Mouse (Mus musculus) effector memory CD4-positive, alpha-beta T cell, adult 7 months (primary cell): ENCODE data around the gene Olfr685. TPM values are rescaled to one million over a fixed set of nuclear protein-coding genes. Genes with fewer than 3 reads are reported as not detected.

Source experiments
- polyA plus RNA-seq: library from polyadenylated mRNA; unstranded; fragments of 100-300 nt; shearing (Covaris generic); gene quantifications from one replicate; pipeline ENCODE4 v1.2.1, GENCODE M21; 2017

Olfr685 gene
- not detected for polyA plus RNA-seq

DNA sequence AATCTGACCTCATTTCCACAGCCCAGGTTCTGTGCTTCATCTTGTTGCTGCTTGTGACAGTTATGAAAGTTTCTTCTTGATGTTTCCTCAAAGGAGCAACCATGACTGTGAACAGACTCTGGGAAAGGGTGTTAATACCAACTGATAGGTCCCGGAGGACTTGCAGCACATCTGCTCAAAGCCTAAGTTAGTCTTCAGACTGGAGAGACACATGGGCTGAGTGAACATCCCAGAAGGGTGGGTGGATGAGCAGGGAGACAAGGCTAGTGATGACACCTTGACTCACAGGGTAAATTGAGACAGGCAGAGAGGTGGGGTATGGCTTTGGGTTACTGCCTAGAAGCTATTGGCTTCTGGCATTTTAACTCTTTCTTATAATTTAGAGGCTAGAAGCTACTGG is at the start of gene Olfr685:
Gene Olfr685, minus strand, starts transcription at position 101 of the 400 bp plus-strand sequence.

DNA sequence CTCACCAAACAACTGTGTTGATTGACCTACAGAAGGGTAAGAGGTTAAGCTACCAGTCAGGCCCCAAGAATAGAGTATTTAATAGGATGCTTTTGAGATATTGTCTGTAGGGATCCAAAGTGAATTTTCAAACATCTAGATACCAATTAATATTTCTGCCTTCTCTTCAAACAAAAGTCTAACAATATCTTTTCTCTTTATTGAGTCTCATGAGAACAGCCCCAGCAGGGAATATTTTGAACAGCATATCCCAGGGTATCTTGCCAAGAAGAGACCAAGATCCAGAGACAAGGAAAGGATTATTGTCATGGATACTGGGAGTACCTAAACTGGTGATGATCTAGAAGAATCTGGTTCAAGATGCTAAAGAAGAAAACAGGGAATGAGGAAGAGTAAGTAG is 21.6 kb upstream of the Olfr685 start, which contains the start of gene Olfr686:
Gene Olfr686, minus strand, starts transcription at position 101 of the 400 bp plus-strand sequence.

DNA sequence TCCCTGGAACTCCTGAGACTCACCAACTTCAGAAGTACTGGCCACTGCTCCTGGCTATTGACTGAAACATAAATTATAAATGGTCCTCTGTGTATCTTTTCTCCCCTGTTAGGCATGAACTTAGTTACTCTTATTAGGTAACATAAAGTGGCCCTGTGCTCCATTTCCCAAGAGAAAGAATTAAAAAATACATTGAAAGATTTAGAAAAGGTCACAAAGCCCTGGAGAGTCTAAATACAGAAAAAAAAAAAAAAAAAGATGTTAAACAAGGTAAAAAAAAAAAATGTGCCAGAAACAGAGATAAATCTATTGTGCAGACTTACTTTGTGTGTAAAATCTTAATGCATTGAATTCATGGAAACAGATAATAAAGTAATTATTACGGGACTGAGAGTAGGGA is 22.3 kb downstream of the Olfr685 start, which contains the start of gene Olfr684:
Gene Olfr684, minus strand, starts transcription at position 101 of the 400 bp plus-strand sequence.

DNA sequence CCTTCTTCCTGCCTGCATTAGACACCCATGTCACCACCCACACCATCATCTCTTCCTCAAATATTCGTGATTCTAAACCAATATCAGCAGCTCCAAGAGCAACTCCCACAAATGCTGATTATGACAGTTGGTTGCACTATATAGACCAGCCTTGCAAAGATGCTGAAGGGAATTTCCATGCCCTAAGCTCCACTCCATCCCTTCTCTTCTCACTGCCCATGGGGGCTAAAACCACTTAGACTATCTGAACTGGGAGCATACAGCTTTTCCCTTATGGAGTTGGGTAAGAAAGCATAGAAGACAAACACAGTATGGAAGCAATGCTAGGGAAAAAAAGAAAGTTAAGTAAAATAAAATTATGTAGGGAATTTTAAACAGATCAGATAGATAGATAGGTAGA is 38.9 kb downstream of the Olfr685 start, which contains the start of gene Olfr683:
Gene Olfr683, minus strand, starts transcription at position 101 of the 400 bp plus-strand sequence.

Other genes starting within 250 kb of the Olfr685 start
- gene Olfr670, start 223.4 kb downstream of the Olfr685 start, polyA plus RNA-seq: not detected
- 0.34 TPM for gene Olfr671, start 206.9 kb downstream of the Olfr685 start, polyA plus RNA-seq
- gene Olfr672, start 184.0 kb downstream of the Olfr685 start, polyA plus RNA-seq: not detected
- gene Olfr675, start 157.6 kb downstream of the Olfr685 start, polyA plus RNA-seq: not detected
- gene Olfr676, start 153.3 kb downstream of the Olfr685 start, polyA plus RNA-seq: not detected
- gene Olfr677, start 134.6 kb downstream of the Olfr685 start, polyA plus RNA-seq: not detected
- gene Olfr678, start 121.5 kb downstream of the Olfr685 start, polyA plus RNA-seq: not detected
- not detected for gene Olfr679, start 104.8 kb downstream of the Olfr685 start, polyA plus RNA-seq
- gene Olfr680-ps1, start 93.2 kb downstream of the Olfr685 start, polyA plus RNA-seq: not detected
- not detected for gene Olfr681, start 69.2 kb downstream of the Olfr685 start, polyA plus RNA-seq
- gene Olfr683, start 39.0 kb downstream of the Olfr685 start, polyA plus RNA-seq: not detected
- gene Olfr684, start 22.4 kb downstream of the Olfr685 start, polyA plus RNA-seq: 0.12 TPM
- not detected for gene Olfr686, start 21.5 kb upstream of the Olfr685 start, polyA plus RNA-seq
- gene Olfr688, start 102.1 kb upstream of the Olfr685 start, polyA plus RNA-seq: not detected
- gene Olfr689, start 125.2 kb upstream of the Olfr685 start, polyA plus RNA-seq: 0.17 TPM
- not detected for gene Olfr690, start 148.1 kb upstream of the Olfr685 start, polyA plus RNA-seq
- 0.43 TPM for gene Olfr691, start 156.3 kb upstream of the Olfr685 start, polyA plus RNA-seq
- not detected for gene Olfr692, start 182.2 kb upstream of the Olfr685 start, polyA plus RNA-seq
- not detected for gene Gm5901, start 189.0 kb upstream of the Olfr685 start, polyA plus RNA-seq
- 57.6 TPM for gene Fam160a2, start 214.0 kb upstream of the Olfr685 start, polyA plus RNA-seq
- not detected for gene Cnga4, start 218.6 kb upstream of the Olfr685 start, polyA plus RNA-seq
- gene Cckbr, start 239.7 kb upstream of the Olfr685 start, polyA plus RNA-seq: not detected